Mouse (Mus musculus): ENCODE data around the gene Hist1h4b.

Hist1h4b gene

DNA sequence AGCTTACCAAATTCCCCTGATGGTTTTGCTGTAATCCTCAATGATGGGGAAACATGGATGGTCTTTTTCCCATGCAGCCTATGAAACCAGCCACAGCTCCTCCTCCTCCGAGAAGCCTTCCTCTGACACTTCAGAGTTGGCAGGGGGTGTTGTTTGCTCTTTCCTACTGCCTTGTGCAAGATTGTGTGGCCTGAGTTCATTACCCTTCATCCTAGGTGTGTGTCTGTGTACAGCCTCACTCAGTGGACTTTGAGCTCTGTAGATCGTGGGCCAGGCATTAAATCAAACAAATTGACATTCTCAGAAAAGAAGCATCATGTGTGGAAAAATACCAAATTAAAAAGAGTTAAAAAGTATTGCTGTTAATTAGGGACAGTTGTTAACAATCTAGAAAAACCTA is 47.7 kb downstream of the Hist1h4b start:
- DNase-seq (ENCODE audit: low spot score), result no peak

DNA sequence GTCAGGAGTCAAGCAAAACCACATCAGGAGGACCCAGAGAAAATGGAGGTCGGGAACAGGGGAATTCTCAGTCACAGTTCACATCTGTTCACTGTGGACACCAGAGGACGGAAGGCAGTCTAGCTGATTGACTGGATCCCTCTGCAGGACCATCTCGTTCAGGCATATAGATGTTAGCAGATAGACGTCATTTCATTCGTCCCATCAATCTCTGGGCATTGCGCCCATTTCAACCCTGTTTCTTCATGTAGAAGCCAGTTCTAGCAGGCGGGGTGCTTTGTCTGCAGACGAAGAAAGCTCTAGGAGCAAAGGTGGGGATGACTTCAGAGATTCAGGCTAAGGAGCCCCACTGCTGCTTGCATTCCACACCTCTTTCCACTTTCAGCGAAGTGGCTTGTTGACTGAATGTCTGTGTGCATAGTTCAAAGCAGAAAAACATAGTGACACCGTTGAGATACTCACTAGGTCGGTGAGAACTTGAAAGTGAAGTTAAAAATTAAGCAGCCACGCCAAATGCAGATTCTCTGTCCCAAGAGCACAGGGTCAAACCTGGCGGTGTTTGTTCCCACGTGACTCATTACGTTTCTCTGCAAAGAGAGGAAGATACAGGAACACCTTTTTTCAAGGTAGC is 49.7 kb downstream of the Hist1h4b start, which contains the start of gene Slc17a2:
TSS of gene Slc17a2 (plus strand) at position 572 of the 631 bp plus-strand sequence.
- DNase-seq (ENCODE audit: low spot score), result no peak

Data from left cerebral cortex, adult 11 months (tissue).